Mouse (Mus musculus): ENCODE results near the gene Megf8.

DNA sequence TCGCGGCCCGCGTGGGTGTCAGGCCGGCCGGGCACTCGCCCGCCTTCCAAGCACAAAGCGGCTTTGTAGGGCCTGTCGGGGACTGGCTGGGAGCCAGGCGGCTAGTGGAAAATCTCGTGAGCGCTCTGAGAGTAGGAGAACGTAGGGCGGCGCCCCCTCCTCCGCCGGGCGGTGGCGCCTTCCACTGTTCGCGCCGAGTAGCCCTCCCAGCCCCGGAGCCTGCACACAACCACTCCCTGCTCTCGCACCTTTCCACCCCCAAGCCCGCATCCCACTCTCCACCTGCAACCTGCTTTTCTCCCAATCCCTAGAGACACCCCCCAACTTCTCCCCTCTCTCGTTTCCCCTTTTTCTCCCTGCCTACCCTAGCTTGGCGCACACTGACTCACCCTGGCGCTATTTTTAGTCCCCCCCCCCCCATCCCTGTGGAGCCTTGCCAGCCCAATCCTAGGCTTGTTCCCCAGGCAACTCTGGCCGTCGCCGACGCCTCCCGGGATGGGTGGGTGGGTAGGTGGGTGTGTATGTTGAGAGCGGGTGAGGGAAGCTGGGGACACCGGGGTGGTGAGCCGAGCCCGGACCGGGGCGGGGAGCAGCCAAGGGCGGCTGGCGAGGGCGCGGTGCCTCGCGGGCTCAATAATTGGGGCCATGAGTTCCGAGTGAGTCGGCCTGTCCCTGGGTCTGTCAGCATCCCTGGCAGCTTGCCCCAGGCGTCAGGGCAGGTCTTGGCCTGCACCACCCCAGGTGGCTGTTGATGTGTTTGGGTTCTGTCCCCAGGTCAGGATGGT, 37.7 kb upstream of the Megf8 start:
- TF ChIP-seq POLR2A (IDR thresholded peaks at IDR 0.05; ENCODE audit: low read depth, low read length) (peak; percentile 39; the same call in 1 of the 2 replicates), CTCF (IDR thresholded peaks at IDR 0.05; ENCODE audit: borderline replicate concordance, insufficient read depth, low read length) (no peak)
